Mouse (Mus musculus) intestine, embryonic 14.5 days (tissue): Measurements from ENCODE around the gene Sh2d3c. TPM values are rescaled to one million over a fixed set of nuclear protein-coding genes. Genes with fewer than 3 reads are reported as not detected.

ENCODE experiments used
- ATAC-seq: fragments of 200-750 bp; cut with Nextera tagmentation; replicated peaks from 2 replicates; pipeline ENCODE4 v1.8.0; 2017; ENCODE audit warnings: low read depth, moderate number of reproducible peaks, moderate TSS enrichment, moderate library complexity; ENCODE audit not compliant: low FRiP score, low TSS enrichment
- DNase-seq: peaks from one replicate; pipeline ENCODE4 v3.0.0-alpha.2; 2018; ENCODE audit warnings: low spot score
- H3K27ac ChIP-seq: fragments of 300-500 bp; sonication (generic); 2 replicates; pipeline ENCODE4 v1.5.1; 2014; ENCODE audit warnings: low read depth, mild to moderate bottlenecking, control low read depth
- H3K27me3 ChIP-seq: fragments of 300-500 bp; sonication (generic); replicated peaks from 2 replicates; pipeline ENCODE4 v1.6.1; 2014; ENCODE audit warnings: low read length, control low read depth; ENCODE audit not compliant: control insufficient read depth, insufficient read depth
- H3K36me3 ChIP-seq: fragments of 300-500 bp; sonication (generic); 2 replicates; pipeline ENCODE4 v1.6.1; 2014; ENCODE audit warnings: low read length, control low read depth; ENCODE audit not compliant: control insufficient read depth, insufficient read depth
- H3K4me1 ChIP-seq: fragments of 300-500 bp; sonication (generic); replicated peaks from 2 replicates; pipeline ENCODE4 v1.6.1; 2014; ENCODE audit warnings: low read length, control low read depth, mixed read lengths; ENCODE audit not compliant: control insufficient read depth, insufficient read depth
- H3K4me2 ChIP-seq: fragments of 300-500 bp; sonication (generic); 2 replicates; pipeline ENCODE4 v1.6.1; 2014; ENCODE audit warnings: low read length
- H3K4me3 ChIP-seq: fragments of 300-500 bp; sonication (generic); 2 replicates; pipeline ENCODE4 v1.5.1; 2014; ENCODE audit warnings: low read depth, low read length, control low read depth, mixed read lengths
- H3K9ac ChIP-seq: fragments of 300-500 bp; sonication (generic); 2 replicates; pipeline ENCODE4 v1.6.1; 2014; ENCODE audit warnings: mild to moderate bottlenecking, low read length
- H3K9me3 ChIP-seq: fragments of 300-500 bp; sonication (generic); 2 replicates; pipeline ENCODE4 v1.6.1; 2016; ENCODE audit warnings: low read length, control low read depth; ENCODE audit not compliant: control insufficient read depth
- WGBS: fragments of 180-500 bp; shearing (Covaris S2); extraction: QIAGEN DNeasy Blood & Tissue Kit; methylation state at CpG from one replicate; pipeline ENCODE4 v1.1.7; 2014; 5-methylcytosine and 5-hydroxymethylcytosine counted together
- polyA plus RNA-seq: library from polyadenylated mRNA; unstranded; fragments of >200 nt; fragmentation: Nextera tagmentation; extraction: Ambion mirVana; gene quantifications from 2 replicates; pipeline ENCODE4 v1.2.1, GENCODE M21; 2014

Sh2d3c gene
- polyA plus RNA-seq, 1 experiment from 2014 or later = 32.5 TPM

- no peak overlapping the region for H3K4me2 ChIP-seq
- no peaks in the 10 kb centered on the region for H3K9me3 ChIP-seq
- H3K36me3 ChIP-seq = peaks cover 45% of the 10 kb centered on the region
- H3K4me3 ChIP-seq = no peak overlapping the region
- peaks cover 4% of the 10 kb centered on the region for H3K4me1 ChIP-seq
- H3K9ac ChIP-seq = no peak overlapping the region
- H3K27ac ChIP-seq = no peak overlapping the region
- H3K27me3 ChIP-seq = no peaks in the 10 kb centered on the region
- ATAC-seq (no peak), DNase-seq (no peak)
- WGBS = 65% methylated on average over 8 of the region's 8 CpGs
Measured at GRCm38 (mm10) chr2:32758503-32758902, 37.6 kb downstream of the Sh2d3c start.

DNA sequence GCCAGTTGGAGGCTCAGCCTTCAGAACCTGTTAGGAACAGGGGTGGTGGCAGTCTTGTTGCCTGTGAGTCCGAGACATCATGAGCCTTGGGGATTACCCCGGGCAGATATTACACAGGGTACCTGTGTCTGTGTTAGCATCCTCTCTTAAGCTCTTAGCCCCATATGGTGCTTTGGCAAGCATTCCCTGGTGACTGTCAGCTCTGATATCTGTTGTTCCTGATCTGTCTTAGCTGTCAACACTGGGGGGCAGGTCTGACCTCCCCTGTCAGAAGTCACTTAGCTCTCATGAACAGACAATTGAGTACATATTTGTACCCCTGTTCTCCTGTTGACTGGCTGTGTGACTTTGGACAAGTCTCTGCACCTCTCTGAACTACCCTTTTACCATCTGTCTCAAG lies 38.1 kb downstream of the Sh2d3c start:
- no peaks in the 10 kb centered on the region for H3K27me3 ChIP-seq
- H3K9me3 ChIP-seq = no peaks in the 10 kb centered on the region
- H3K36me3 ChIP-seq = peaks cover 42% of the 10 kb centered on the region
- ATAC-seq = no peak
- no peak overlapping the region for H3K4me2 ChIP-seq
- no peak overlapping the region for H3K9ac ChIP-seq
- DNase-seq = no peak
- 86% methylated on average over 2 of the region's 2 CpGs for WGBS
- H3K4me3 ChIP-seq = no peak overlapping the region
- H3K4me1 ChIP-seq = peaks cover 4% of the 10 kb centered on the region
- H3K27ac ChIP-seq = no peak overlapping the region

- H3K4me2 ChIP-seq = no peak overlapping the region
- H3K36me3 ChIP-seq = peaks cover 30% of the 10 kb centered on the region
- DNase-seq (no peak), ATAC-seq (no peak)
- H3K4me1 ChIP-seq = peaks cover 4% of the 10 kb centered on the region
- no peak overlapping the region for H3K4me3 ChIP-seq
- H3K9ac ChIP-seq = no peak overlapping the region
- H3K9me3 ChIP-seq = no peaks in the 10 kb centered on the region
- 91% methylated on average over 14 of the region's 14 CpGs for WGBS
- no peaks in the 10 kb centered on the region for H3K27me3 ChIP-seq
- H3K27ac ChIP-seq = no peak overlapping the region
Measured at GRCm38 (mm10) chr2:32761361-32761760, 40.5 kb downstream of the Sh2d3c start.

- ATAC-seq = no peak
- peaks cover 30% of the 10 kb centered on the region for H3K36me3 ChIP-seq
Measured at GRCm38 (mm10) chr2:32761859-32762258, 41.0 kb downstream of the Sh2d3c start.

DNA sequence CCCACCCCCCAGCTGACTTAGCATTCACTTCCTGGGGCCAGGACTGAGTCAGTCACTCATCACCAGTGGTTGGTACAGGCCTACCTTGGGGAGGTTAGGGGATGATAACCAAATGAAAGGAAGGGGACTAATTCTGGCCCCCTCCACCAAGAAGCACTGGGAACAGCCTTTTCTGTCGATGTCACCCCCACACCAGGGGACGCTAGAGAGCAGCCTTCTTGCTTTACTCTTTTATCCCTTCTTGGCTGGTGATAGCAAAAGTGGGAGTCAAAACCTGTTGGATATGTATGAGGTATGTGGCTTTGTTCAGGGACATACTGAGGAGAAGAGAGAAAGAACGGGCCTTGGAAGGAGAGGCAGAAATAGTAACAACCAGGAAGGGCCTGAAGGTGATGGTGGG lies 42.5 kb downstream of the Sh2d3c start:
- ATAC-seq (no peak), DNase-seq (no peak)
- 83% methylated on average over 3 of the region's 3 CpGs for WGBS

More at GRCm38 (mm10) chr2:32761859-32762258, 41.0 kb downstream of the Sh2d3c start:
- Histone ChIP-seq H3K27ac (no peak overlapping the region), H3K9ac (no peak overlapping the region), H3K4me1 (peaks cover 4% of the 10 kb centered on the region), H3K4me2 (no peak overlapping the region), H3K4me3 (no peak overlapping the region), H3K27me3 (no peaks in the 10 kb centered on the region), H3K9me3 (no peaks in the 10 kb centered on the region)
- no peak for DNase-seq
- WGBS = 92% methylated on average over 4 of the region's 4 CpGs

DNA sequence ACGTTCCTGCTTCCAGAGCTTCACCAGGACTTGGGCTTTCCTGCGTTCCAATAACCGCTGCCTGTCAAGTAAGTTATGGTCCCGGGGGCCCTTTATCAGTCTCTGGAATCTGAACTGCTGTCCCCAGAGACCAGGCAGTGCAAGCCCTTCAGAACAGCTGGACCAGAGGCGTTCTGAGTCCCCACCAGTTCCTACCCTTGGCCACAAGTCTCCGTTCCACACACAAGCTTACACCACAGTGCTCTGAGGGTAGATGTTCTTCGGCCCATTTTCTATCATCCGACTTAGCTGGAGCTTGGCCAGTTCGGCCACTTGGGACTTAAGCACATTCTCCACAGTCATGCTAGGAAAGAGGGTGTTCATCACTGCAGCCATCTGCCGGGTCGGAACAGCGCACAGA lies 46.4 kb downstream of the Sh2d3c start:
- Histone ChIP-seq H3K4me3 (no peak overlapping the region), H3K4me2 (no peak overlapping the region), H3K9me3 (no peaks in the 10 kb centered on the region), H3K4me1 (no peaks in the 10 kb centered on the region), H3K36me3 (peaks cover 3% of the 10 kb centered on the region), H3K9ac (no peak overlapping the region), H3K27ac (no peak overlapping the region), H3K27me3 (no peaks in the 10 kb centered on the region)
- 68% methylated on average over 12 of the region's 12 CpGs for whole genome bisulfite sequencing
- ATAC-seq (no peak), DNase-seq (no peak)

More for the DNA sequence above, 42.5 kb downstream of the Sh2d3c start:
- H3K36me3 ChIP-seq = peaks cover 30% of the 10 kb centered on the region
- no peaks in the 10 kb centered on the region for H3K9me3 ChIP-seq
- H3K4me2 ChIP-seq = no peak overlapping the region
- H3K4me1 ChIP-seq = peaks cover 1% of the 10 kb centered on the region; the same call in 1 of the 2 replicates
- H3K9ac ChIP-seq = no peak overlapping the region
- no peak overlapping the region for H3K4me3 ChIP-seq
- H3K27me3 ChIP-seq = no peaks in the 10 kb centered on the region
- H3K27ac ChIP-seq = no peak overlapping the region

DNA sequence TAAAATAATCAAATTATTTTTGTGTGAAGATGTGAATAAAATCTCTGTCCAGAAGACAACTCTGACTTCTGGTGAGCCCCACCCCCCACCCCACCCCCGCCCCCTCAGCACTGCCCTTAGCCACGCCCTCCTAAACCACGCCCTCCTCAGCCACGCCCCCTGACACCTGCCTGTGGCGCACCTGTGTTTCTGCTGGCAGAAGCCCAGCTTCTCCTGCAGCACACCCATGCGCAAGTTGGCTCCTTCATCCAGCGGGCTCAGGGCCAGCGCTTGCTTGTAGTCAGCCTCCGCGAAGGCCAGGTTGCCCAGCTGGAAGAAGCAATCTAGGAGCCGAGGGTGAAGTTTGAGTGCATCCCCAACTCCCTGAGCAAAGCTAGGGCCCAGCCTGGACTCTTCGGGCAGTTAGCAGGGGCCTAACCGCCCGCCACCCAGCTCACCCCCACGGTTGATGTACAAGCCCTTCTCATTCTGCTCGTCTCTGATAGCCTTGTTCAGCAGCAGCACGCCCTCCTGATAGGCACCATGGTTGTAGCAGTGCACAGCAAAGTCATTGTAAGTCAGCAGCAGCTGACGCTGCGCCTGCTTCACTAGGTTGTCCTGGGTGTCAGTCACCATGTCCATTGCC lies 47.9 kb downstream of the Sh2d3c start:
- no peak for ATAC-seq
- 50% methylated on average over 19 of the region's 19 CpGs for WGBS

DNA sequence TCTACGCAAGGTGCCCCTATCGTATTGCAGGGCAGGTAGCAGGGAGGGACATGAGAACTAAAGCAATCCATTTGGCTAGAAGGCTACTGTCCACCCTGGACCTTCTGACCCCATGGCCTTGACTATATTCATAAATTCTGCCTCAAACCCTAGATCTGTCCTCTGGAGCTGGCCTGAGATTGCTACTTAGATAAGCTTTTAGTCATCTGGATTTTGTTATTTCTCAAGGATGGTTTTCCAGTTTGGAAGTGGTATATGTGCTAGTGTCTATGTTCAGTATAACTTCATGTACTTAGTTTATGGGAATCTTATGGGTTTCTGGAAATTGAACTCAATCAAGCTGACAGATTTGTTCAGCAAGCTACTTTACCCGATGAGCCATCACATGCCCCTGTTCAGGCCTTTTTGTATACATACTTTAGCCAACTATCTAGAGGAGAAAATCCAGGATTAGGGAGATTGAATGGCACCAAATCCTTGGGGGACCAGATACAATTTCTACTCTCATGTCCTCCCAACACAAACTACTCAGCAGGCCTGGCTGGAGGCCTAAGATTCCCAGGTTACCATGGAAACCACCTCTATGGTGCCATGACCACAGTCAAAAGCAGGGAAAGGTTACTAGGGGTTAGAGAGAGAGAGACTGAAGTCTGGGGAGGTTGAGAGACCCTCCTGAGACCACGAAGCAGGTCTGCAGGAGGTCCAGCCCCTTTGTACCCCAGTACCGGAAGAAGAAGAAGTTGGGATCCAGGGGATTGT lies 48.7 kb downstream of the Sh2d3c start:
- Histone ChIP-seq H3K4me3 (no peak overlapping the region), H3K27ac (no peak overlapping the region), H3K9ac (no peak overlapping the region), H3K36me3 (no peaks in the 10 kb centered on the region), H3K9me3 (no peaks in the 10 kb centered on the region), H3K4me2 (no peak overlapping the region), H3K4me1 (no peaks in the 10 kb centered on the region), H3K27me3 (no peaks in the 10 kb centered on the region)
- no peak for DNase-seq
- 75% methylated on average over 5 of the region's 5 CpGs for WGBS
- no peak for ATAC-seq

More for the DNA sequence above, 47.9 kb downstream of the Sh2d3c start:
- Histone ChIP-seq H3K27ac (no peak overlapping the region), H3K9me3 (no peaks in the 10 kb centered on the region), H3K27me3 (no peaks in the 10 kb centered on the region), H3K4me3 (no peak overlapping the region), H3K36me3 (no peaks in the 10 kb centered on the region), H3K4me2 (no peak overlapping the region), H3K9ac (no peak overlapping the region), H3K4me1 (no peaks in the 10 kb centered on the region)
- DNase-seq = peak; percentile 79

DNA sequence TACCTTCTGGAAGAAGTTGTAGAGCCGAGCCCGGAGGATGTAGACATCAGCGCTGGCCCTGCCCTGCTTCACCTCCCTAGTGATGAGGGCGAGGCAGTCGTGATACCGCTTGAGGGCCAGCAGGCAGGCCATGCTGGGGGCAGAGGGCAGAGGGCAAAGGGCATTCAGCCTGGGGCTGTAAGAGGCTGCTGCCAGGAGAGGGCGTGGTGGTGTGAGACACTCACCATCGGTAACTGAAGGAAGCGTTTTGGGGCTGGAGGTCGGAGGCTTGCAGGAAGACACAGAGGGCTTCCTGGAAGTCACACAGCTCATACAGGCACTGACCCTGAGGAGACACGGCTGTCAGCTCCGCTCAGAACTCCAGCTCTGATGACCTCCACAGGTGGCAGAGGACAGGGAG lies 51.0 kb downstream of the Sh2d3c start:
- no peak for ATAC-seq

More for the DNA sequence above, 51.0 kb downstream of the Sh2d3c start:
- H3K4me2 ChIP-seq = no peak overlapping the region
- 23% methylated on average over 12 of the region's 12 CpGs for WGBS
- H3K4me3 ChIP-seq = no peak overlapping the region
- H3K9me3 ChIP-seq = no peaks in the 10 kb centered on the region
- H3K9ac ChIP-seq = no peak overlapping the region
- no peak overlapping the region for H3K27ac ChIP-seq
- peaks cover 11% of the 10 kb centered on the region for H3K4me1 ChIP-seq
- no peaks in the 10 kb centered on the region for H3K36me3 ChIP-seq
- no peaks in the 10 kb centered on the region for H3K27me3 ChIP-seq
- DNase-seq = no peak
